Mouse (Mus musculus) limb, embryonic 11.5 days (tissue): ENCODE data around the gene 5330417C22Rik. TPM values are rescaled to one million over a fixed set of nuclear protein-coding genes. Genes with fewer than 3 reads are reported as not detected.

Source experiments
- ATAC-seq: fragments of 200-750 bp; cut with Nextera tagmentation; 2 replicates; pipeline ENCODE4 v1.8.0; 2017; ENCODE audit warnings: low read depth; ENCODE audit not compliant: insufficient number of reproducible peaks, low FRiP score, low TSS enrichment
- DNase-seq: peaks from one replicate; pipeline ENCODE4 v3.0.0-alpha.2; 2015; ENCODE audit warnings: low spot score
- H3K27ac ChIP-seq: fragments of 300-500 bp; sonication (generic); replicated peaks from 2 replicates; pipeline ENCODE4 v1.5.1; 2014; ENCODE audit warnings: low read depth, mild to moderate bottlenecking, low read length
- H3K27me3 ChIP-seq: fragments of 300-500 bp; sonication (generic); 2 replicates; pipeline ENCODE4 v1.6.1; 2014; ENCODE audit warnings: mild to moderate bottlenecking, low read length, mixed read lengths; ENCODE audit not compliant: control insufficient read depth, insufficient read depth
- H3K36me3 ChIP-seq: fragments of 300-500 bp; sonication (generic); 2 replicates; pipeline ENCODE4 v1.6.1; 2014; ENCODE audit warnings: mild to moderate bottlenecking, low read length, moderate library complexity, mixed read lengths; ENCODE audit not compliant: control insufficient read depth, insufficient read depth
- H3K4me1 ChIP-seq: fragments of 300-500 bp; sonication (generic); 2 replicates; pipeline ENCODE4 v1.6.1; 2014; ENCODE audit warnings: low read length, mixed read lengths; ENCODE audit not compliant: control insufficient read depth, insufficient read depth
- H3K4me2 ChIP-seq: fragments of 300-500 bp; sonication (generic); 2 replicates; pipeline ENCODE4 v1.6.1; 2014; ENCODE audit warnings: low read depth, mild to moderate bottlenecking, moderate library complexity; ENCODE audit not compliant: severe bottlenecking
- H3K4me3 ChIP-seq: fragments of 300-500 bp; sonication (generic); 2 replicates; pipeline ENCODE4 v1.5.1; 2014; ENCODE audit warnings: low read depth, low read length
- H3K9ac ChIP-seq: fragments of 300-500 bp; sonication (generic); 2 replicates; pipeline ENCODE4 v1.6.1; 2014; ENCODE audit warnings: mild to moderate bottlenecking, low read length
- H3K9me3 ChIP-seq: fragments of 300-500 bp; sonication (generic); 2 replicates; pipeline ENCODE4 v1.6.1; 2016; ENCODE audit warnings: low read length; ENCODE audit not compliant: control insufficient read depth
- WGBS: fragments of 180-500 bp; shearing (Covaris S2); extraction: QIAGEN DNeasy Blood & Tissue Kit; methylation state at CpG from one replicate; pipeline ENCODE4 v1.1.7; 2014; 5-methylcytosine and 5-hydroxymethylcytosine counted together
- polyA plus RNA-seq: library from polyadenylated mRNA; unstranded; fragments of >200 nt; fragmentation: Nextera tagmentation; extraction: Ambion mirVana; gene quantifications from 2 replicates; pipeline ENCODE4 v1.2.1, GENCODE M21; 2014

The 5330417C22Rik gene
- polyA plus RNA-seq, 1 experiment from 2014 or later: 0.21 TPM

- H3K4me3 ChIP-seq: no peak overlapping the region
- H3K9ac ChIP-seq: no peak overlapping the region
- no peak overlapping the region for H3K27ac ChIP-seq
- no peaks in the 10 kb centered on the region for H3K36me3 ChIP-seq
- H3K4me1 ChIP-seq: 0 out of 2 replicates have a peak, but pooled peaks cover 4% of the 10 kb centered on the region
- no peak overlapping the region for H3K4me2 ChIP-seq
- ATAC-seq: no peak
- no peaks in the 10 kb centered on the region for H3K9me3 ChIP-seq
- WGBS: 37% methylated on average over 4 of the region's 4 CpGs
- H3K27me3 ChIP-seq: no peaks in the 10 kb centered on the region
- DNase-seq: no peak
These were observed 40.9 kb downstream of the 5330417C22Rik start for GRCm38 (mm10) chr3:108495486-108495885.

- no peak overlapping the region for H3K4me3 ChIP-seq
- H3K36me3 ChIP-seq: no peaks in the 10 kb centered on the region
- WGBS: 71% methylated on average over 9 of the region's 9 CpGs
- DNase-seq (no peak), ATAC-seq (no peak)
- H3K4me1 ChIP-seq: 0 out of 2 replicates have a peak, but pooled peaks cover 4% of the 10 kb centered on the region
- H3K27ac ChIP-seq: no peak overlapping the region
- H3K27me3 ChIP-seq: no peaks in the 10 kb centered on the region
- H3K4me2 ChIP-seq: no peak overlapping the region
- no peak overlapping the region for H3K9ac ChIP-seq
- H3K9me3 ChIP-seq: no peaks in the 10 kb centered on the region
These were observed 41.4 kb downstream of the 5330417C22Rik start for GRCm38 (mm10) chr3:108494861-108495474.

GRCm38 (mm10) chr3:108489968-108490367 is 46.4 kb downstream of the 5330417C22Rik start:
- no peak for DNase-seq
- Histone ChIP-seq H3K9ac (no peak overlapping the region), H3K4me2 (no peak overlapping the region), H3K4me3 (no peak overlapping the region), H3K4me1 (no peaks in the 10 kb centered on the region), H3K27ac (no peak overlapping the region), H3K9me3 (no peaks in the 10 kb centered on the region), H3K36me3 (no peaks in the 10 kb centered on the region), H3K27me3 (no peaks in the 10 kb centered on the region)
- WGBS: 38% methylated on average over 3 of the region's 3 CpGs
- ATAC-seq: no peak

GRCm38 (mm10) chr3:108484749-108485148 is 51.6 kb downstream of the 5330417C22Rik start:
- DNase-seq: no peak
- no peak for ATAC-seq
- no peaks in the 10 kb centered on the region for H3K27me3 ChIP-seq
- no peak overlapping the region for H3K4me3 ChIP-seq
- no peak overlapping the region for H3K4me2 ChIP-seq
- 88% methylated on average over 4 of the region's 4 CpGs for WGBS
- H3K9ac ChIP-seq: no peak overlapping the region
- H3K4me1 ChIP-seq: no peaks in the 10 kb centered on the region
- no peaks in the 10 kb centered on the region for H3K9me3 ChIP-seq
- H3K27ac ChIP-seq: no peak overlapping the region
- H3K36me3 ChIP-seq: no peaks in the 10 kb centered on the region

GRCm38 (mm10) chr3:108478800-108479199 is 57.5 kb downstream of the 5330417C22Rik start:
- no peak for ATAC-seq
- no peak for DNase-seq
- Histone ChIP-seq H3K4me1 (no peaks in the 10 kb centered on the region), H3K4me3 (no peak overlapping the region), H3K9me3 (no peaks in the 10 kb centered on the region), H3K36me3 (no peaks in the 10 kb centered on the region), H3K27me3 (no peaks in the 10 kb centered on the region), H3K9ac (no peak overlapping the region), H3K27ac (no peak overlapping the region), H3K4me2 (no peak overlapping the region)
- 91% methylated on average over 4 of the region's 4 CpGs for WGBS

GRCm38 (mm10) chr3:108476761-108477619 is 59.3 kb downstream of the 5330417C22Rik start:
- no peaks in the 10 kb centered on the region for H3K4me1 ChIP-seq
- 57% methylated on average over 14 of the region's 14 CpGs for WGBS
- H3K9me3 ChIP-seq: no peaks in the 10 kb centered on the region
- 0 out of 2 replicates have a peak, but pooled peaks have one; percentile 23 for ATAC-seq
- H3K9ac ChIP-seq: no peak overlapping the region
- H3K27me3 ChIP-seq: no peaks in the 10 kb centered on the region
- H3K4me3 ChIP-seq: no peak overlapping the region
- peak; percentile 28 for DNase-seq
- H3K36me3 ChIP-seq: no peaks in the 10 kb centered on the region
- no peak overlapping the region for H3K27ac ChIP-seq
- H3K4me2 ChIP-seq: no peak overlapping the region

- no peak overlapping the region for H3K9ac ChIP-seq
- no peak overlapping the region for H3K4me2 ChIP-seq
- H3K36me3 ChIP-seq: no peaks in the 10 kb centered on the region
- no peak overlapping the region for H3K27ac ChIP-seq
- no peaks in the 10 kb centered on the region for H3K4me1 ChIP-seq
- DNase-seq (no peak), ATAC-seq (no peak)
- H3K27me3 ChIP-seq: no peaks in the 10 kb centered on the region
- H3K4me3 ChIP-seq: no peak overlapping the region
- whole genome bisulfite sequencing: 86% methylated on average over 5 of the region's 5 CpGs
- H3K9me3 ChIP-seq: no peaks in the 10 kb centered on the region
These were observed 60.8 kb downstream of the 5330417C22Rik start for GRCm38 (mm10) chr3:108475496-108475895.

- Histone ChIP-seq H3K4me1 (no peaks in the 10 kb centered on the region), H3K27ac (no peak overlapping the region), H3K9me3 (no peaks in the 10 kb centered on the region), H3K27me3 (no peaks in the 10 kb centered on the region), H3K9ac (no peak overlapping the region), H3K4me3 (no peak overlapping the region), H3K36me3 (no peaks in the 10 kb centered on the region), H3K4me2 (no peak overlapping the region)
- DNase-seq (no peak), ATAC-seq (no peak)
- WGBS: 90% methylated on average over 7 of the region's 7 CpGs
These were observed 61.4 kb downstream of the 5330417C22Rik start for GRCm38 (mm10) chr3:108474969-108475368.
